In genomic region chr4:84456198-84456852, GRCm38 (mm10) we compare ENCODE assay signal across 11 mouse cellular contexts.
DNase-seq lines count a peak whose midpoint lies in the region; ATAC-seq lines count a peak whose summit lies in the region.
"Had no signal": no experiment of that assay in that cellular context is flagged by ENCODE, and none has a peak within 500 bp of the region (broad histone marks: within the 10 kb centered on the region; RNA-seq: fewer than 3 reads in every experiment).

No protein-coding gene starts in this region.

- no peaks in the 10 kb centered on the region for H3K27me3 ChIP-seq in neural tube, embryonic 11.5 days (ENCODE audit: control insufficient read depth, insufficient read depth, low read length)

- ATAC-seq in neural tube, embryonic 11.5 days (ENCODE audit: insufficient read depth, low FRiP score, low TSS enrichment), result no peak
- ATAC-seq in granulocyte monocyte progenitor cell, adult 5-6 weeks (replicated peaks; ENCODE audit: poor library complexity, severe bottlenecking), result no peak

- H3K4me1 ChIP-seq in neural tube, embryonic 11.5 days (ENCODE audit: control insufficient read depth, insufficient read depth, low read length), result peaks cover 9% of the 10 kb centered on the region

- no peak overlapping the region for H3K4me3 ChIP-seq in neural tube, embryonic 11.5 days (ENCODE audit: low read depth, low read length)

- intact Hi-C loops in gastrocnemius, postnatal 36 days (cut with DNase I), result no loop called here

- DNase-seq in cerebellum, postnatal 10 days, result peak; percentile 11
- DNase-seq in cerebellum, adult 11-12 months, result no peak
- peak; percentile 14 for DNase-seq in neural tube, embryonic 11.5 days (ENCODE audit: low spot score)
- DNase-seq in neural tube, embryonic 10.5 days (ENCODE audit: extremely low spot score, low spot score), result no peak
- peak; percentile 30 for DNase-seq in kidney, postnatal 14 days
- DNase-seq in gastrocnemius, postnatal 36 days, result no peak
- DNase-seq in urinary bladder, postnatal 14 days (ENCODE audit: low spot score), result no peak
- DNase-seq: lung, postnatal 10 days had no signal

- WGBS in neural tube, embryonic 11.5 days, result 60% methylated on average over 16 of the region's 16 CpGs

- no peaks in the 10 kb centered on the region for H3K9me3 ChIP-seq in neural tube, embryonic 11.5 days (ENCODE audit: control insufficient read depth, low read length)

- H3K9ac ChIP-seq in neural tube, embryonic 11.5 days (ENCODE audit: low read length), result no peak overlapping the region

- no peak overlapping the region for H3K27ac ChIP-seq in neural tube, embryonic 11.5 days (ENCODE audit: low read depth, low read length)
- H3K27ac ChIP-seq: stomach, postnatal 0 days had no signal

- no peaks in the 10 kb centered on the region for H3K36me3 ChIP-seq in neural tube, embryonic 11.5 days (ENCODE audit: control insufficient read depth, insufficient read depth, low read length)

- no peak overlapping the region for H3K4me2 ChIP-seq in neural tube, embryonic 11.5 days (ENCODE audit: low read depth)
- H3K4me2 ChIP-seq: heart, embryonic 11.5 days had no signal

Comparison
In these comparisons a context has a peak if more than half of its experiments do, and no peak if none do; other contexts are left out.
1. DNase-seq: peak in cerebellum, postnatal 10 days (2 of 2), neural tube, embryonic 11.5 days (single experiment) and kidney, postnatal 14 days (single experiment); none in cerebellum, adult 11-12 months (single experiment), neural tube, embryonic 10.5 days (single experiment), gastrocnemius, postnatal 36 days (0 of 2) and urinary bladder, postnatal 14 days (single experiment).